Mouse (Mus musculus) heart, adult 9 months (tissue): Measurements from ENCODE around the gene Macc1.

Experiments used
- DNase-seq, 2 experiments: peaks; one replicate each; pipeline ENCODE4 v3.0.0; 2022; ENCODE audit warnings: low spot score in 2 of 2

Gene Macc1

DNA sequence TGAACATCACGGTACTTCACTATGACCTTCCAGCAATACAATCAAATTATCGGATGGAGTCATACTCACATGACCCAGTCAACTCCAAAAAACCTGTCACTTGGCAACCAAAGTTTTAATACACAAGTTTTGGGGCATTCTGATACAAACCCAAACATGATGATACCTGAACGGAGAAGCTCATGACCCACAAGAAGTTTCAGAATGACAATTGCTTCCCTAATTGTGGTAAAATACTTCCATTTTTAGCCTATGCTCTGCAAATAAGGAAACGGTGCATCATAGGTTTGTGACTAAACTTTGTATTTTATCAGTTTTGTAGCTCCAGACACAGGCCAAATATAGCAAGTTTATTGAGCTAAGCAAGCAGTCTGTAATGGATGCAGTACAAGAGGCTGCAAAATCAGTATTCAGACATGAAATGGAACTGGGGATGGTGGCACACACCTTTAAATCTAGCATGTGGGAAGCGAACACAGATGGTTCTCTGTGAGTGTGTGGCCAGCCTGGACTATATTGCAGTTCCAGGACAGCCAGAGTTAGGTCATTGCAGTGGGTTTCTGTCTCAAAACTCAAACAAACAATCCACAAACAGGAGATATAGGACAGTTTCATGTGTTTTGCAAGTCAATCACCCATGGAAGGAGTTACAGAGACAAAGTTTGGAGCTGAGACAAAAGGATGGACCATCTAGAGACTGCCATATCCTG, 170.0 kb downstream of the Macc1 start:
- DNase-seq: no peak

DNA sequence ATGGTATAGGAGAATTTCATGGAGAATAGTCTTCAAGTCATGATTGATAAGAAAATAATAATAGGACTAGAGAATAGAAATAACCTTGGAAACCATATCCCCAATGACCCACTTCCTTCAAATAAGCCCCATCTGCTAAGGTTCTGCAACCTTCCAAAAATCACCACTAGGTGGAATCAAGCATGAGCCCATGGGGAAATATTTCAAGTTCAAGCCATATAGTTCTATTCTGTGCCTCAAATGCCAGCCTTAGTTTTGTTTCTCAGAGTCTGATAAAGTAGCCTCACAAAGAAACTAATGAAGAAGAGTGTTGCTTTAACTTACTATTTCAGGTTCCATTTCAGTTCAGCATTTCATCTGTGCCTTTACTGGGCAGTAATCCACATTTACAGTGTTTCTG, 197.1 kb downstream of the Macc1 start:
- DNase-seq: no peak
